Mouse (Mus musculus): ENCODE measurements around the gene Gm6657. TPM values are rescaled to one million over a fixed set of nuclear protein-coding genes. Genes with fewer than 3 reads are reported as not detected.

The Gm6657 gene
- polyA plus RNA-seq, 1 experiment from 2014 or later, result not detected

DNA sequence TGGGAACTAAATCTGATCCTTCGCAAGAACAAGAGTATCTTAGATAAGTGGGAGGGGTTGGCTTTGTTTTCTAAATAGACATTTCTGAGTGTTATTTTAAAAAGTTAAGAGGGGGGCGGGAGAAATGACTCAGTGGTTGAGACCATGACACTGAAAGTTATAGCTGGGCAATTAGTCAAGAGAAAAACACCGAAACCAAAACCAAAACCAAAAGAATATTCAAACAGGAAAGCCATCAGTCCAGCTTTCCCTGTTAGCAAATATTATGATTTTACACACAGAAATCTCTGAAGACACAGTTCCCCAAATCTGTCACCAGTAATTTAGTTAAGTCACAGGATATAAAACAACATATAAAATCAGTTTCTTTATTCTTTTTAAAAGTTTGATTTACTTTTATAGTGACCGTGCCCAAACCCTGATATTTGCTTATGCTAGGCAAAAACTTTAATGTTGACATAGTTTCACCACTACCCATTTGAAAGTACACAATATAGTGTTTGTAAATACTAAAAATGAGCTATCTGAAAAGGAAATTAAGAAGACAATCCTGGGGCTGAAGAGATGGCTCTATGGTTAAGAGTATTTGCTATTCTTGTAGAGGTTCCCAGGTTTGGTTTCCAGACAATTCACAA, 25.3 kb downstream of the Gm6657 start:
- no peaks in the 10 kb centered on the region for H3K9me3 ChIP-seq
- no peaks in the 10 kb centered on the region for H3K36me3 ChIP-seq
- 83% methylated on average over 4 of the region's 4 CpGs for WGBS
- ATAC-seq (ENCODE audit: insufficient number of reproducible peaks, insufficient read depth, low FRiP score, low TSS enrichment, low read depth), result no peak
- H3K4me3 ChIP-seq (replicated peaks), result no peak overlapping the region
- no peak overlapping the region for H3K9ac ChIP-seq (replicated peaks)
- H3K27me3 ChIP-seq, result no peaks in the 10 kb centered on the region
- no peak overlapping the region for H3K27ac ChIP-seq
- no peaks in the 10 kb centered on the region for H3K4me1 ChIP-seq (replicated peaks)
- no peak overlapping the region for H3K4me2 ChIP-seq

- Histone ChIP-seq H3K9ac (replicated peaks) (peak within 1 kb of the TSS; percentile 71), H3K4me3 (replicated peaks) (peak within 1 kb of the TSS; percentile 91), H3K27me3 (no peaks in the 10 kb centered on the region), H3K36me3 (no peaks in the 10 kb centered on the region), H3K27ac (peak within 1 kb of the TSS; percentile 97), H3K4me2 (peak within 1 kb of the TSS; percentile 93), H3K9me3 (no peaks in the 10 kb centered on the region), H3K4me1 (replicated peaks) (0 out of 2 replicates have a peak, but pooled peaks cover 7% of the 10 kb centered on the region)
- WGBS, result 0% methylated on average over 65 of the region's 70 CpGs
- ATAC-seq (ENCODE audit: insufficient number of reproducible peaks, insufficient read depth, low FRiP score, low TSS enrichment, low read depth), result peak; percentile 99
Measured at GRCm38 (mm10) chr12:78225707-78226518, 31.9 kb downstream of the Gm6657 start, which contains the start of gene Gphn. Gene Gphn (plus strand): TSS chr12:78226379.

- Histone ChIP-seq H3K27ac (peak overlapping the region; percentile 97), H3K9ac (replicated peaks) (peak overlapping the region; percentile 71), H3K27me3 (no peaks in the 10 kb centered on the region), H3K4me2 (peak overlapping the region; percentile 93), H3K36me3 (no peaks in the 10 kb centered on the region), H3K9me3 (no peaks in the 10 kb centered on the region), H3K4me3 (replicated peaks) (peak overlapping the region; percentile 91), H3K4me1 (replicated peaks) (0 out of 2 replicates have a peak, but pooled peaks cover 7% of the 10 kb centered on the region)
- ATAC-seq (ENCODE audit: insufficient number of reproducible peaks, insufficient read depth, low FRiP score, low TSS enrichment, low read depth), result no peak; the same call in none of the 2 replicates
- WGBS, result 0% methylated on average over 33 of the region's 48 CpGs
Measured at GRCm38 (mm10) chr12:78226519-78226875, 32.5 kb downstream of the Gm6657 start.

- Histone ChIP-seq H3K4me3 (replicated peaks) (peak overlapping the region; percentile 91), H3K27ac (peak overlapping the region; percentile 97), H3K9me3 (no peaks in the 10 kb centered on the region), H3K36me3 (no peaks in the 10 kb centered on the region), H3K4me1 (replicated peaks) (0 out of 2 replicates have a peak, but pooled peaks cover 7% of the 10 kb centered on the region), H3K27me3 (no peaks in the 10 kb centered on the region), H3K4me2 (peak overlapping the region; percentile 93), H3K9ac (replicated peaks) (peak overlapping the region; percentile 71)
- WGBS, result under 1% methylated on average over 53 of the region's 57 CpGs
- peak; percentile 6; the same call in 1 of the 2 replicates for ATAC-seq (ENCODE audit: insufficient number of reproducible peaks, insufficient read depth, low FRiP score, low TSS enrichment, low read depth)
Measured at GRCm38 (mm10) chr12:78227021-78227932, 33.2 kb downstream of the Gm6657 start.

DNA sequence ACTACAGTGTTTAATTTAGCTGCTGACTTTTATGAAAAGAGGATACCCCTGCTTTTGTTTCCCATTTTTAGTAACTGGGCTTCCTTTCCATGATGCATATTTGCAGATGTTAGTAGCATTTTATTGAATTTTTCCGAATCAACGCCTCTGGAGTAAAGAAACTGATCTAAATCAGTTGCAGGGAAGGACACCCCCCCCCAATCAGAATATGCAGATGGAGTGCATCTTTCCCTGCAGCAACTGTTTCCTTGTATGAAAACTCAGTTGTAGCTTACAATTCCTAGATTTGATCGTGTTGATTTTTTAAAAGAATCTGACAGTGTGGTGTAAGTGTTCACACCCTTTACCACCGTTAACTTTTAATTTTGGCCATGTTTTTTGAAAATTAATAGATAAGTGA, 34.1 kb downstream of the Gm6657 start:
- Histone ChIP-seq H3K9ac (replicated peaks) (no peak overlapping the region), H3K4me3 (replicated peaks) (0 out of 2 replicates have a peak overlapping the region, but pooled peaks have one; percentile 91), H3K27me3 (no peaks in the 10 kb centered on the region), H3K4me2 (peak overlapping the region; percentile 93), H3K36me3 (no peaks in the 10 kb centered on the region), H3K9me3 (no peaks in the 10 kb centered on the region), H3K4me1 (replicated peaks) (0 out of 2 replicates have a peak, but pooled peaks cover 7% of the 10 kb centered on the region), H3K27ac (no peak overlapping the region)
- no peak for ATAC-seq (ENCODE audit: insufficient number of reproducible peaks, insufficient read depth, low FRiP score, low TSS enrichment, low read depth)
- WGBS, result 35% methylated on average over 4 of the region's 4 CpGs

- no peak for ATAC-seq (ENCODE audit: insufficient number of reproducible peaks, insufficient read depth, low FRiP score, low TSS enrichment, low read depth)
- H3K9ac ChIP-seq (replicated peaks), result no peak overlapping the region
- H3K36me3 ChIP-seq, result no peaks in the 10 kb centered on the region
- no peak overlapping the region for H3K4me2 ChIP-seq
- 0 out of 2 replicates have a peak, but pooled peaks cover 7% of the 10 kb centered on the region for H3K4me1 ChIP-seq (replicated peaks)
- H3K4me3 ChIP-seq (replicated peaks), result no peak overlapping the region
- H3K27ac ChIP-seq, result no peak overlapping the region
- no peaks in the 10 kb centered on the region for H3K27me3 ChIP-seq
- no peaks in the 10 kb centered on the region for H3K9me3 ChIP-seq
Measured at GRCm38 (mm10) chr12:78232560-78232959, 38.5 kb downstream of the Gm6657 start.

DNA sequence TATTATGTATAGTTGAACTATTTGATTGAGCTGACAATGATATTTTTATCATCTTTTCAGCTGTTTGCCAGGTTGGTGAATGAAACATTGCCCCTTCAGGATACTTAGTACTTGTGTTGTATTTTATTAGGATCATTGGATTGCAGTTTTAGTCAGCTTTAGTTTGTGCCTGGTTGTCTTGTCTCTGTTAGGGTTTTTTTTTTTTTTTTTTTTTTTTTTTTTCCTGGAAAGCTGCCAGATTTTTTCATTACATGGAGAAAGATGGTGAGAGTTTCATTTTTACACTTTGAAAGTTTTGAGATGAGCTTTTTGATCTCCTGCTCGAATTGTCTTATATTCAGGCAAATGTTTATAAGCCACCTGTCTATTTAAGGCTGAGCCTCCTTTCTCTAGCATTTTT, 54.3 kb downstream of the Gm6657 start:
- Histone ChIP-seq H3K27ac (no peak overlapping the region), H3K4me1 (replicated peaks) (no peaks in the 10 kb centered on the region), H3K27me3 (no peaks in the 10 kb centered on the region), H3K9me3 (no peaks in the 10 kb centered on the region), H3K36me3 (no peaks in the 10 kb centered on the region), H3K4me3 (replicated peaks) (no peak overlapping the region), H3K9ac (replicated peaks) (no peak overlapping the region), H3K4me2 (no peak overlapping the region)
- 78% methylated on average over 1 of the region's 1 CpGs for WGBS
- ATAC-seq (ENCODE audit: insufficient number of reproducible peaks, insufficient read depth, low FRiP score, low TSS enrichment, low read depth), result no peak

GRCm38 (mm10) chr12:78249151-78249550, 55.1 kb downstream of the Gm6657 start:
- Histone ChIP-seq H3K36me3 (no peaks in the 10 kb centered on the region), H3K4me1 (replicated peaks) (no peaks in the 10 kb centered on the region), H3K9me3 (no peaks in the 10 kb centered on the region), H3K27ac (no peak overlapping the region), H3K4me2 (no peak overlapping the region), H3K4me3 (replicated peaks) (no peak overlapping the region), H3K27me3 (no peaks in the 10 kb centered on the region), H3K9ac (replicated peaks) (no peak overlapping the region)
- no peak for ATAC-seq (ENCODE audit: insufficient number of reproducible peaks, insufficient read depth, low FRiP score, low TSS enrichment, low read depth)

Other genes starting within 250 kb of the Gm6657 start
- 12.0 and 13.3 TPM in 2 replicates for gene Gphn, start 32.1 kb downstream of the Gm6657 start, polyA plus RNA-seq (2016; fragmentation: Nextera tagmentation; extraction: Ambion mirVana)

Measured in limb, embryonic 12.5 days (tissue).